Mouse (Mus musculus): ENCODE measurements around the gene Fam171a2.

Gene Fam171a2

DNA sequence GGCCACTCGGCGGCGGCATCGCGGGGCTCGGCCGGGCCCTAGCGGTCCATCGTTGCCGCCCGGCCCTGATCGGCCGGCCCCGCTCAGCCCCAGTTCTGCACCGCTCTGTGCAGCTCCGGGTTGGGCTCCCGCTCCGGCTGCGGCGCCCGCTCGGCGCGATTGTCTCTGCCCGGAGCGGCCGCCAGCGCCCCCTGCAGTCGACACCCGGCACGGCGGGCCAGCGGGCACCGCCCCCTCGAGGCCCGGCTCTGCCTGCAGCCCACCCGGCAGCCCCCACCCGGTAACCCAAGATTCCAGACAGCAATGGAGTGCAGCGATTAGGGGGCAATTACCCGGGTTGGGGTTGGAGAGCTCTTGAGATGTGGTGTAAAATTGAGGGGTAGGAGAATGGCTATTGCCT is at the start of gene Fam171a2:
Fam171a2 (minus strand) TSS at position 186 of the 400 bp plus-strand sequence.
- DNase-seq (ENCODE audit: low spot score), result peak; percentile 83

DNA sequence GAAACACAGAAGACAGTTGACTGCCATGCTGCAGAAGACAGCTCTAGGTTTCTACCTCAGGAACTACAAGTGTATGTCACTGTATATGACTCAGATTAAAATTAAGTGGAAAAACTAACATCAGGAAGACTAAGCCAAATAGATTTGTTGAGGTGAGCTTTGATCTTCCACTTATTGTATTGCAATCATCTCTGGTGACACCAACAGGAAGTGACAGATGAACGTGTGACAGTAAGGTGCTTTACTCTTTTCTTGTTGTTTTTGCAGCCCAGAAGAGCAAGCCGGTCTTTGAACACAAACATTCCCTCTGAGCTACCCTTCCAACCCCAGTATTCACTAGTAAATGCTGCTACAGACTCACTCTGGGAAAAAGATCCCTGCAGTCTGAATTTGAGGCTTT is 49.2 kb upstream of the Fam171a2 start:
- DNase-seq (ENCODE audit: low spot score), result no peak

DNA sequence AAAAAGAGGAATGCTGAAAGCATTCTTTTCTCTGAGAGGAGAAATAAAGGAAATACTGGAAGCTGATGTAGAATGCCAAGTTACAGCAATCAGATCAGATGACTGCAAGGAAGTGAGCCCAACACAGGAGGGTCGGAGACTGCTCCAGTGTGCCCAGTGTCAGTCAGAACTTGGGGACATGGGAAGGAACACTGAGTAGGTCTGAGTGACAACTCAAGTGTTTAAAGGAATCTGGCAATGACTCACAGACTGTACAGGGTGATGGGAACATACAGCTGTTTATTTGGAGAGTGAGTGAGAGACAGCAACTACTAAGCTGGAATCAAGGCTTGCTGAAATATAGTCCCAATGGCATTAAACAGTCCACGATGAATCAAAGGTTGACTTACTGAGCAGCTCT is 48.7 kb upstream of the Fam171a2 start:
- DNase-seq (ENCODE audit: low spot score), result no peak

DNA sequence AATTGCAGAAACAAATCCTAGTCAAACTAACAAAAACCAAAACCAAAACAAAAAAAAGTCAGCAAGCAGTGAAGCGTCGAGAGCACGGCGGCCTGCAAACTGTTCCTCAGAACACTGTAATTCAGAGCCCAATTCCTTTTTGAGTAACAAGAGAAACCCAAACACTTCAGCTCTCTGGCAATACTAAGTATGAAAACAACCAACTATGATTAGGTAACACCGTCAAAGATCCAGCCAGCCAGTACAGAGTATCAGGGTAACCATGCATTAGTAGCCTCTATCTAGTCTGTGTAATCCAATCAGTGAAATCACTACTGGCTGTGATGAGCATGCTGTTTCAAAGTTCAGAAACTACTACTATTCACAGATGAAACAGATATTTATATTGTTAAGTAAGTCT is 48.3 kb upstream of the Fam171a2 start:
- no peak for DNase-seq (ENCODE audit: low spot score)

DNA sequence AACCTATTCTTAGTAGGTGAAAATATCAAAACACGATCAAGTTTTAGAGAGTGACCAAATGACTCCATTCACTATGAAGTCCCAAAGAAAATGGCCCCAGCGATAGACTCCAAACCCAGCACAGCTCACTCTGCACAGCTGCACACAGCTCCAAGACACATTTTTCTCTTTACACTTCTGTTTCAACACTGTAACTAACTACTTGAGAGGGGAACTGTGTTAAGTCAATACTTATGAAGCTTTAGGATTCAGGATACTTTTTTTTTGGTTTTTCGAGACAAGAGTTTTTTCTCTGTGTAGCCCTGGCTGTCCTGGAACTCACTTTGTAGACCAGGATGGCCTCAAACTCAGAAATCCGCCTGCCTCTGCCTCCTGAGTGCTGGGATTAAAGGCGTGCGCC is 47.6 kb upstream of the Fam171a2 start:
- DNase-seq (ENCODE audit: low spot score), result no peak

DNA sequence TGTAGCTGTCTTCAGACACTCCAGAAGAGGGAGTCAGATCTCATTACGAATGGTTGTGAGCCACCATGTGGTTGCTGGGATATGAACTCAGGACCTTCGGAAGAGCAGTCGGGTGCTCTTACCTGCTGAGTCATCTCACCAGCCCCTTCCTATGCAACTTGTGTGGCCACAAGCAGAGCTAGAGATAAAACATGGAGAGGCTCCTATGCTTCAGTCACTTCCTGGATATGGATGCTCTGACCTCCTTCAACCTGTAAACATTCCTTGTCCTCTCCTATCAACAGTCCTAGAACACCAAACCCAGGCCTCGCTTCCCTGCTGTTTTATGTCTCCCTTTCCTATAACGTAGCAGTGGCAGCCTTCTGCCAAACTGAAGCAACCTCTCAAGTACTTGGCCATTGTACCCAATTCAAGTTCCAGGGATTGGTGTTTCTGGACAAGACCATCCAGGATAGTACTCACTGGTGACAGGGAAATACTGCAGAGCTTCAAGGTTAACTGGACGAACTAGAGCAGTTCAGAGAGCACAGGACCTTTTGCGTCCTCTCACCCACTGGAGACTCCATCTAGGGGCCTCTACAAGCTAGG is 46.7 kb upstream of the Fam171a2 start:
- no peak for DNase-seq (ENCODE audit: low spot score)

DNA sequence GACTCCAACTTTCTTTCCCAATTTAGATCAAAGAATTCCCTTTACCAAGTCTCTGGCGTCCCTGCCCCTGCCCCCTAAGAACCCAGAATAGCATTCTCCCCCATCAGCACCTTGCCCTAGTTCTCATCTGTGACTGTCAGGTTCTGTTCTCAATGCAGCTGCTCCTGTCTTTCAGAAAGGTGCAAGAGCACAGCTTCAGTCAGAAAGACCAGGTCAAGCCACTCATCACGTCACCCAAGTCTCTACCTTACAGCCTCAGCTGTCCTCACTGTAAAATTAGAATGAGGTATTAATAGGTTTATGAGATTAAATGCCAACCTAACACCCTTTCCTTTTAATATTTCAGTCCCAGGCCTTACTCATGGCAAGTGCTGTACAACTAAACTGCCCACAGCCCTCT is 45.8 kb upstream of the Fam171a2 start:
- no peak for DNase-seq (ENCODE audit: low spot score)

DNA sequence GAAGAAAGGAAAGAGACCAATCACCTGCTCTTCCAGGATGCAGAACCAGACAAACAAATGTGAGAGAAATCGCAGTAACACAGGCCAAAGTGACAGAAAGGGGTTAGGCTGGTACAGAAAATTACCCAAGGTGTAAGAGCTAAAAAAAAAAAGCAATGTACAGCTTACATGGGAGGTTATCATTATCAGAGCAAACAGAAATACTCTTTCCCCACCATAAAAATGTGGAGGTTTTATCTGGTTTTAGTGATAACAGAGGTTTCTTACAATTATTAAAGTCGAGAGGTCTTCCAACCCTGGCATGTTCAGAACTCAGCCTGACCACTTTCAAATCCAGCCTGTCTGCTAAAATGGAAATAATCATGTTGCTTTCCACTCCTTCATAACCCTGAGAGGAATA is 40.4 kb upstream of the Fam171a2 start:
- no peak for DNase-seq (ENCODE audit: low spot score)

DNA sequence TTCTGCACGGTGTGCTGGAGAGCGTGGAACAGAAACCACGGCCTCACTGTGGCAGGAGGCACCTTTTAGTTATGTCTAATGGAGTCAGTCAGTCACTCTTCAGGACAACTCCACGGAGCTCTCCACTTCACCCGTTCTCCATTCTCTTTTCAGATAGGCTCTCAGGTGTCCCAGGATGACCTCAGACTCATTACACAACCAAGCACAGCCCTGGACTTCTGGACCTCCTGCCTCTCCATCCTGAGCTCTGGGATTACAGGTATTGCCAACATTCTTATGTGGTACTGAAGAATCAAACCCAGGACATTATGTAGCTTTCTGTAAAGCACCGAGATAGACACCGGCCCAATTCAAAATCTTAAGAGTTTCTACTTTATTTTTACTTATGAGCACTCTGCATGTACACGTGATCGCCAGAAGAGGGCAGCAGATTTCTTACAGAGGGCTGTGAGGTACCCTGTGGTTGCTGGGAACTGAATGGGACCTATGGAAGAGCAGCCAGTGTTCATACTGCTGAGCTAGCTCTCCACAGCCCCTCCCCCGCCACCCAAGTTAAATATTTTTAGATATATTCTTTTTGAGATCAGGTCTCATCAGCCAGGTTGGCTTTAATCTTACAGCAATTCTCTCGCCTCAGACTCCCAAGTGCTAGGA is 39.4 kb upstream of the Fam171a2 start:
- DNase-seq (ENCODE audit: low spot score), result no peak

DNA sequence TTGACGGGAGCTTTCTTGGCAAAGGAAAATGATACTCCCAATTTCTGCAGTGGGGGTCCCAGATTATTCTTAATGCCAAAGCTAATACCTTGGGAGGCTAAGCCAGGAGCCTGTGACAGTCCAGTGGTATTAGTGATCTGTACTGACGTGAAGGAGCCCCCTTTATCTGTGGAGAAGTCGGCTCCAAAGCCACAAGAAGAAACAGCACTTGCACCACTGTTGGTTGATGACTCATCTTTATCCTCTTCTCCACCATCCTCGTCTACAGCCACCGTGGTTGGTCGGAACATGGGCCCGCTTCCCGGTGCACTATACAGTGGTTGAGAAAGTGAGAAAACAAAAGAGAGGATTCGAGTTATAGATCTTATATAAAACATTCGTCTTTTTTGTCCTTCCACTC is 34.3 kb upstream of the Fam171a2 start:
- no peak for DNase-seq (ENCODE audit: low spot score)

DNA sequence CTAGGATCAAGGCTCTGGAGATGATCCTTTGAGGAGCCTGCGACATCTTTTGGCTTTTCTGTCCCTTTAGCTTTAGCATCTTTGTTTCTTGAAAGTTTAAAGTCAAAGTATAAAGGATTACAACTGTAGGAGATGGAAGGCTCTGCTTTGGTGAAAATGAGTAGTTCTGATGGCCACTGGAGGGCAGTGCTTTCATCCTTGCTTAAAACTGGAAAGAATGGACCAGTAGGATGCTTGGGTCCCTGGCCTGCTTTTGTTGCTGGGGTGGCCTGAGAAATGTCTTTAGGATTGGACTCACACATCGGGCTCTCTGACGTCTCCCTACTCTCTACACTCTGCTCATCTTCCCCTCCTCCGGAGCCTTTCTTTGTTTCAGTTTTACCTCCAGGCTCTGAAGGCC is 33.4 kb upstream of the Fam171a2 start:
- no peak for DNase-seq (ENCODE audit: low spot score)

DNA sequence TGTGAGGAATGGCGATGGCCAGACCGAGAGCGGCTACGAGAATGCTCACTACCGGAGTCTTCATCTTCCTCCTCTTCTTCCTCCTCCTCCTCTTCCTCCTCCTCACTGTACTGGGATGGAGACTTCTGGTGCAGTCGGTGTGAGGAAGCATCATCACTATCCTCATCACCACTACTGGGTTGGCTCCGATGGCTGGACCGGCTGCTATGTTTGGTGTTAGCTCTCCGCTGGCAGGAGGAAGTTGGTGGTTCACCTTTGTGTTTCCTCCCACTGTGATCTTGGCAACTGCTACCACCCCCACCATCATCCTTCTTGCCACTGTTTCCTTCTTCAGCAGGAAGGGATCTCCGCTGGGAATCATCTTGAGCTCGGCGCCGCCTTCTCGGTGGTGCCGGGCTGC is 32.6 kb upstream of the Fam171a2 start:
- no peak for DNase-seq (ENCODE audit: low spot score)

DNA sequence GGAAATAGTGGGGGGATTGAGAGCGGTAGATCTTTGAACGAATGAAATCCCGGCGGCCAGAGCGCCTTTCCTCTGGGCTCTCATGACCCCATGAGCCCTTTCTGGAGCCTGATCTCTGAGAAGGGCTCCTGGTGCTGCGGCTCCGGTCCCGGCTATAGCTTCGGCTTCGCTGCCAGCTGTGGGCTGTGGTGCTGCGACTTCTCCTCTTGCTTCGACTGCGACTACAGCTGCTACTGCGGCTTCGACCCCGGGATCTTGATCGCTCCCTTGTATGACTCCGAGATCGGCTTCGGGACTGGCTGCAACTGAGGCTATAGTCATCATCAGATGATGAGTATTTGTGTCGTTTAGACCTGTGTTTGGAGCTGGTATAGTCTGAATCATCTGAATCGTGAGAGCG is 32.1 kb upstream of the Fam171a2 start:
- DNase-seq (ENCODE audit: low spot score), result no peak

DNA sequence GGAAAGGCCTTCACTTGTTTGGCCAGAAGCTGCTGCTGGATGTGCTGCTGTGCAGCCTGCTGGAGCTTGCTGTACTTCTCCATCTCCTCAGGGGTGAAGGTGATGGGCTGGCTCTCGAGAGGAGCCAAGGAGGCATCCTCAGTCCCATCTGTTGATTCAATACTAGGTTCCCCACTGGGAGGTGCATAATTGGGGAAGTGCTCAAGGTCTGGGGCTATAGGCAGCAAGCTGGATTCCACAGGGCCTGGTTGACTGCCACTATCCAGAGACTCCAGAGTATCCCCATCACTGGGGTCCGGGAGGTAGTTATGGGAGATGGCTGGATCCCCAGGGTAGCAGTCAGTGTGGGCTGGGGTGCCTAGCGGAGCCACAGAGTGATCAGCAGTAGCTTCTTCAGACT is 31.2 kb upstream of the Fam171a2 start:
- DNase-seq (ENCODE audit: low spot score), result no peak

DNA sequence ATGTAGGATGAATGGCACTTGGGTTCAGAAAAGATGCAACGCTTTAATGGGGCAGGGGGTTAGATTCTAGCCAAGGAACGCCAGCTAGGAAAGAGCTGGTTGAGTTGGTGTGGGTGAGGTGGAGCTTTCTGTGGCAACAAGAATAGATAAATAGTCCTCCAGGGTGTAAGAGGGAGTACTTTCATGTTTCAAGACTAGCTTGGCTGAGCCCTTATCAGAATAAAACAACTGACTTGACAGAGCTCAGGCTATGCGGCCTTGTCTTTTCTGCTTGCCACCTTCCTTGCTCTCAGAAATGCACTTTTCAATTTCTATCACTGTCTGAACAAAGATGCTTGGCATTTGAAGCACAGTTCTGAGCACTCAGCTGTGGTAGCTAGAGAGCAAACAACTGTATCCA is 27.5 kb upstream of the Fam171a2 start:
- no peak for DNase-seq (ENCODE audit: low spot score)

DNA sequence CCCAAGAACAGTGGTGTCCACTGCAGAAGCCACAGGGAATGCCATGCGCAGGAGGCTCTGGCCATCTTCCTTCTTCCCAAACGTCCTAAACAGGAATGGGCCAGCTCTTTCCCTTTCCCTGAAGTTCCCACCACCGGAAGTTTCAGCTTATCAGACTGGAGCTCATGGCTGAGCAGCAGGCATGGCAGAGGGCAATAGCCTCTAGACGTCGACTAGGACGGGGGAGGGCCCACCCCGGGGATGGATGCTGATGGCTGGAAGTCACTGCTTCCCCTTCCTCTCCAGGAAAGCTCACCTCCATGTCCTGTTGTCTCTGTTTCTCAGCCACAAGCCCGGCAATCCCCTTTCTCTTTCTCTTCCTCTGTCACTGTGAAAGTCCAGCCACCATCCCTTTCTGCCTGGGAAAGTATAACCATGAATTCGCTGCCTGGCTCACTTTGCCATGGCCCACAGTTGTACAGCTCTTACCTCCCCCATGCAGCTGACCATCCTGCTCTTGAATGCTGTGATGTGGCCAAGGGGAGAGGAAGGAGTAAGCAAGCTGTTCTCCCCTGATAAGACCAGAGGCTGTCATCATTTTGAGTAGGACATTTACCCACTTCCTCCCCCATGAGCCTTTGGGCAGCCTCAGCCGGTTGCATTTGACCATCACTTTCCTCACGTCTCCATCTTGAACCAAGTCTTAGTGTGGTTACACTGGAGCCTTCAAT is 22.3 kb upstream of the Fam171a2 start, which contains the start of gene Itga2b:
Itga2b (minus strand) TSS at position 475 of the 710 bp plus-strand sequence.
- DNase-seq (ENCODE audit: low spot score), result no peak

DNA sequence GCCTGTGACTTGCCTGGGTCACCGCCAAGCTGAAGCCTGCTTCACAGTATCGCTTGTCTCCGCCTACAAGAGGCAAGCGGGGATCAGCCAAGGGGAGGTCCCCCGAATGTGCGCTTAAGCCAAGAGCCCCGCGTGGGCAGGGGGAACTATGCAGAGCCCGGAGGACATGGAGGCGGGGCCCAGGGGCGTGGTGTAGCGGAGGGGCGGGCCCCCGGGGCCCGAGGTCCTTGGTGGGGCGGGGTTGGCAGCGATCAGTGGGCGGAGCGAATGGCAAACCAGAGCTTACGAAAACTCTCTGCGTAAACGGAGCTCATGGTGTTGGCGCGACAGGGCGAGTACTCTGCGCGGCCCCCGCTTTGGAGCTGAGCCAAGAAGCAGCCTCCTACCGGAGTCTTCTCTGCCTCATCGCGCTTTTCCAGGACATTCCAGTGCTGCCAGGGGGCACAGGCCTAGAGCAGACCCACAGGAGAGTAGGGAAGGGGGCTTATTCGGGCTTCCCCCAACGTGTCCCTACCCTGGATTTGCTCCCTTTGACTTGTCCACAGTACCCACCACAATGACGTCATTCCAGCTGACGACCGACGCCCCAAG is 19.7 kb upstream of the Fam171a2 start:
- peak; percentile 99 for DNase-seq (ENCODE audit: low spot score)

DNA sequence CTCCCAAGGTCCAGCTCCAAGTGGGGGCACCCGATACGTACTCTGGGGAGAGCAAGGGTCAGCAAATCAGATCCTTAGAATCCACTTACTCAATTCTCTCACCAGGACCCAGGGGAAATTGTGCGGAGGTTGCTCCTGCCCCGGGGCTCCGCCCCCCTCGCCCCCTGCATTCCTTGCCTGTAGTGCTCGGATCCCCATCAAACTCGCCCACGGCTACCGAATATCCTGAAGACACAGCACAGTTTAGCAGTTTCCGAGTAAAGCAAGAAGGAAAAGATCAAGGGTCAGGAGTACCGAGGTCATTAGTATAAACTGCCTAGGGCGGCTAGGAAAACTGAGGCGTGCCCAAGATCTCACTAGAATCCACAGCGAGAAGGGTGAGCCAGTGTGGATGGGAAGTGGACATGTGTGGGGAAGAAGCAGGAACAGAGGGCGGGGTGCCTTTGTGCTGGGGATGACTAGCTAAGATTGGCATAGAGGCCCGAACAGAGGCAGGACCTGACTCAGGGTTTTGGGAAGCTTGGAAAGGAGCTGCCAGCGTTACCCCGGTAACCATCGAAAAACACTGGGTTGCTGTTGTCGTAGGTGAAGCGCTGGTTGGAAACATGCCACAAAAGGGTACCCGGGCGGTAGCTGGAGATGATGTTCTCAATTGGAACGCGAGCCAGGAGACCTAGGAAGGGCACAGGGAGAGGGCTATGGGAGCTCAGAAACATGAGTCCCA is 18.4 kb upstream of the Fam171a2 start:
- peak; percentile 65 for DNase-seq (ENCODE audit: low spot score)

DNA sequence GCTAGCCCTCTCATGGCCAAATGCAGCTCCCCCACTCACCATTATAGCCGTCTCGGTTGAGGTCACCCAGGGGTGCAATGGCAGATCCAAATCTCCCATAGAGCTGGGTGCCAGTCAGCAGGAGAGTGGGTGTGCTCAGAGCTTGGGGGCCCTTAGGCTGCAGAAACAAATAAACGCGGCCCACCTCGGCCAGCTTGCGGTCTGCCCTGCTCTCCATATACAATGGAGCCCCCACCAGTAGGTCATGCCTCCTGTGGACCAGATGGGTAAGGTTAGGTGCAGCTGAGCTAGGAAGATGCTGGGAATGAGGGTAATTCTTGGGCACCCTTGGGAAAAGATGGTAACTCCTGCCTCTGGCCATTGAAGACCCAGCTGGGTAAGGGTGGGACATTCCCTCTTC is 17.4 kb upstream of the Fam171a2 start:
- no peak for DNase-seq (ENCODE audit: low spot score)

DNA sequence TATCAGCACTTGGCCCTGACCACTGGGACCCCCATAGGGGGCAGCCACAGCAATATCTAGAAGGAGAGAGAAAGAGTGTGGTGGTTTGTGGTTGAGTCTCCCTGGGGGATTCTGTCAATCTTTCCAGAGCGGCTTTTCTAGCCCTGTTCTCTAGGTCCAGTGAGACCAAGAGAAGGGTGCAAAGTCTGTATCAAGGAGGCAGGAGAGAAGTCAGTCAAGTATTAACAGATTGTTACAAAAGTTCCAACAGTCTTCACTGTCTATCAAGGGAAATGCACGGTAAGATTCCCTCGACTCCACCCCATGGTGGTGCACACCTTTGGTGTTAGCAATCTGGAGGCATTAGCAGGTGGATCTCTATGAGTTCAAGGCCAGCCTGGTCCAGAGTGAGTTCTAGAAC is 14.3 kb upstream of the Fam171a2 start:
- DNase-seq (ENCODE audit: low spot score), result no peak

DNA sequence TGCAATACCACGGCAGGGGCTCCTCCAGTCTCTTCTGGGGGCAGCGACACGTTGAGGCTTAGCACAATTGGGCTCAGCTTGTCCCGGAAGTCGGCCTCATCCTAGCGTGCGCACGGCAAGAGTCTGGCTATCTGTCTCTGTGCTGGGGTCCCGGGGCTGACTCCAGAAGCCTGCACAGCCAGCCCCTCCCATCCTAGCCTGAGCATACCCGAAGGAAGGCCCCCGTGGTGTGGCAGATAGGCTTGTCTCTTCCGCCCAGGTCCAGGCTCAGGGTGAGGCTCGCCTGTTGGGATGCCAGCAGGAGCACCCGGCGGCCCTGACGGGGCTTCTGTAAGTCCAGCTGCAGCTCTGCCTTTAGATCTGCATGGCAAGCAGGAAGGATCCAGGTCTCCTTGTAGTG is 13.1 kb upstream of the Fam171a2 start:
- DNase-seq (ENCODE audit: low spot score), result no peak

DNA sequence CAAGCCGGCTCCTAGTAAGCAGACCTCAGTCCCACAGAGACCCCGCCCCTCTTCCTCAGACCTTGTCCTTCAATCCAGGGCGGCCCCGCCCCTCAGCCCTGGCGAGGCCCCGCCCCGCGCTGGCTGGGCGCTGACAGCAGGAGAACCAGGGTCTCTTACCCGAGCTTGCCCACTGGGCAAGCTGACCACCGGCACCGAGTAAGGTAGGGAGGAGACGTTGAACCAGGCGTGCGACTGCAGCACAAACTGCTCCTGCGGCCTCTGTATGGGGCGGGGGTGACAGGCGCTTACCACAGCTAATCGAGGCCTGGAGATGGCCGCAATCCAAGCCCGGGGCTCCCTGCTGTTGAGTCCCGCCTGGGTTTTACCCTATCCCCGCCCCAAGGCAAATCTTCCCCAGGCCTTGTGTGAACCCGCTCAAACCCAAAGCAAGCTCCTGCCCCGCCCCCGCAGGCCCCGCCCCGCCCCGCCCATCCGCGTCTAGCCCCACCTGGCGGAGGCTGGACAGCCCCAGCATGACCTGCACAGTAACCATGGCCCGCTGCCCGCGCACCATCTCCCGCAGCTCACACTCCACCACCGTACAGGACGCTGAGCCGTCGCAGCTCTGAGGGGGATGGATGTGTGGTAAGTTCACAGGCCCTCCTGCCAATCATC is 8.4 kb upstream of the Fam171a2 start:
- DNase-seq (ENCODE audit: low spot score), result peak; percentile 80

Measured in ovary, postnatal 36 days (tissue).